Mouse (Mus musculus) subcutaneous adipose tissue, adult 2 months (tissue): Measurements from ENCODE around the gene S100a7a. TPM values are rescaled to one million over a fixed set of nuclear protein-coding genes. Genes with fewer than 3 reads are reported as not detected.

Source experiments
- polyA plus RNA-seq: library from polyadenylated mRNA; depleted of rRNA; stranded (reverse); fragments of >200 nt; gene quantifications from 2 replicates; pipeline ENCODE4 v1.2.3, GENCODE M21; 2012; ENCODE audit warnings: low replicate concordance; rRNA removed

The S100a7a gene
- 0.90 and 2.8 TPM in 2 replicates for polyA plus RNA-seq

GRCm38 (mm10) chr3:90653717-90654116, at the start of gene S100a7a:
Gene S100a7a, plus strand, starts transcription at chr3:90654017.

GRCm38 (mm10) chr3:90608223-90608622, 45.6 kb upstream of the S100a7a start, which contains the start of gene S100a5:
Gene S100a5, plus strand, starts transcription at chr3:90608523.

GRCm38 (mm10) chr3:90612728-90613291, 41.0 kb upstream of the S100a7a start, which contains the start of gene S100a6:
Gene S100a6, plus strand, starts transcription at chr3:90612882.

GRCm38 (mm10) chr3:90668846-90669245, 15.0 kb downstream of the S100a7a start, which contains the start of gene S100a8:
Gene S100a8, plus strand, starts transcription at chr3:90668978.

GRCm38 (mm10) chr3:90695613-90696012, 41.8 kb downstream of the S100a7a start, which contains the start of gene S100a9:
Gene S100a9, minus strand, starts transcription at chr3:90695721.

Other genes with a start within 250 kb of the S100a7a start
- 30.1 and 42.9 TPM in 2 replicates for gene Ints3, start 220.4 kb upstream of the S100a7a start, polyA plus RNA-seq
- gene Npr1, start 188.2 kb upstream of the S100a7a start, polyA plus RNA-seq, result 104 and 143 TPM in 2 replicates
- 21.6 and 39.3 TPM in 2 replicates for gene Ilf2, start 177.9 kb upstream of the S100a7a start, polyA plus RNA-seq
- 45.0 and 49.4 TPM in 2 replicates for gene Snapin, start 163.0 kb upstream of the S100a7a start, polyA plus RNA-seq
- gene Chtop, start 144.5 kb upstream of the S100a7a start, polyA plus RNA-seq, result 31.3 and 57.5 TPM in 2 replicates
- gene S100a1, start 139.6 kb upstream of the S100a7a start, polyA plus RNA-seq, result 163 and 272 TPM in 2 replicates
- 81.9 and 200 TPM in 2 replicates for gene S100a13, start 139.6 kb upstream of the S100a7a start, polyA plus RNA-seq
- 0.44 and 0.63 TPM in 2 replicates for gene S100a14, start 127.2 kb upstream of the S100a7a start, polyA plus RNA-seq
- 177 and 190 TPM in 2 replicates for gene S100a16, start 116.8 kb upstream of the S100a7a start, polyA plus RNA-seq
- gene S100a3, start 93.4 kb upstream of the S100a7a start, polyA plus RNA-seq, result 0.91 and 1.5 TPM in 2 replicates
- gene S100a2, start 63.8 kb upstream of the S100a7a start, polyA plus RNA-seq, result not detected in 2 replicates
- gene Gm42674, start 52.1 kb upstream of the S100a7a start, polyA plus RNA-seq, result not detected in 2 replicates
- gene S100a4, start 50.2 kb upstream of the S100a7a start, polyA plus RNA-seq, result 33.3 and 67.9 TPM in 2 replicates
- not detected in 2 replicates for gene S100a5, start 45.5 kb upstream of the S100a7a start, polyA plus RNA-seq
- gene S100a6, start 41.1 kb upstream of the S100a7a start, polyA plus RNA-seq, result 547 and 573 TPM in 2 replicates
- 4.7 and 4.8 TPM in 2 replicates for gene S100a8, start 15.0 kb downstream of the S100a7a start, polyA plus RNA-seq
- 0.63 and 3.0 TPM in 2 replicates for gene S100a9, start 41.7 kb downstream of the S100a7a start, polyA plus RNA-seq
- gene Pglyrp4, start 72.9 kb downstream of the S100a7a start, polyA plus RNA-seq, result 0.08 TPM in 1 of 2 replicates, not detected in the other
- not detected in 2 replicates for gene Gm5849, start 123.9 kb downstream of the S100a7a start, polyA plus RNA-seq